Mouse (Mus musculus): Measurements from ENCODE around the gene Frmd4b. TPM values are rescaled to one million over a fixed set of nuclear protein-coding genes. Genes with fewer than 3 reads are reported as not detected.
A peak's percentile ranks its signal among the peaks of the same experiment; 100 is the strongest.

Frmd4b gene
- total RNA-seq, 1 experiment = 2.1 TPM

DNA sequence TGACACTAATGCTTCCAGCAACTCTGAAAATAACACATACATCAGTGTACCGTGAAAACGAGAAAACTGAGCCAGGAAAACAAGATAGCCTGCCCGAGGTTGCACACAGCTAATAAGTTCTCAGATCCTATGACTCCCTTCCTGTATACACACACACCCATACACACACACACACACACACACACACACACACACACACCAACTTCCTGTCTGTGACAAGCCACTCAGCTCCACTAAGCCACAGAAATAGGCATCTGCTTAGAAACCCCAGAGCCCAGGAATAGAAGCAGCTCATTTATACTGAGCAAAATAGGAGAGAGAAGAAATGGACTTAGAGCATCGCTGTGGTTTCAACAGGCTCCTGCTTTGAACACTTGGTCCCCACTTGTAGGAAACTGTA lies 86.3 kb downstream of the Frmd4b start:
- TF ChIP-seq HCFC1 (IDR thresholded peaks at IDR 0.05; ENCODE audit: borderline replicate concordance, insufficient read depth, low read length) (no peak), CHD2 (IDR thresholded peaks at IDR 0.05; ENCODE audit: low read depth, low read length) (no peak), ZC3H11A (IDR thresholded peaks at IDR 0.05; ENCODE audit: borderline replicate concordance, low read depth, low read length) (no peak), MAFK (IDR thresholded peaks at IDR 0.05; ENCODE audit: insufficient read depth, low read depth, low read length) (no peak), ZNF384 (IDR thresholded peaks at IDR 0.05; ENCODE audit: low read depth, low read length) (no peak)
- H3K36me3 ChIP-seq (ENCODE audit: control insufficient read depth, insufficient read depth, low read length, poor library complexity, severe bottlenecking) = no peaks in the 10 kb centered on the region

DNA sequence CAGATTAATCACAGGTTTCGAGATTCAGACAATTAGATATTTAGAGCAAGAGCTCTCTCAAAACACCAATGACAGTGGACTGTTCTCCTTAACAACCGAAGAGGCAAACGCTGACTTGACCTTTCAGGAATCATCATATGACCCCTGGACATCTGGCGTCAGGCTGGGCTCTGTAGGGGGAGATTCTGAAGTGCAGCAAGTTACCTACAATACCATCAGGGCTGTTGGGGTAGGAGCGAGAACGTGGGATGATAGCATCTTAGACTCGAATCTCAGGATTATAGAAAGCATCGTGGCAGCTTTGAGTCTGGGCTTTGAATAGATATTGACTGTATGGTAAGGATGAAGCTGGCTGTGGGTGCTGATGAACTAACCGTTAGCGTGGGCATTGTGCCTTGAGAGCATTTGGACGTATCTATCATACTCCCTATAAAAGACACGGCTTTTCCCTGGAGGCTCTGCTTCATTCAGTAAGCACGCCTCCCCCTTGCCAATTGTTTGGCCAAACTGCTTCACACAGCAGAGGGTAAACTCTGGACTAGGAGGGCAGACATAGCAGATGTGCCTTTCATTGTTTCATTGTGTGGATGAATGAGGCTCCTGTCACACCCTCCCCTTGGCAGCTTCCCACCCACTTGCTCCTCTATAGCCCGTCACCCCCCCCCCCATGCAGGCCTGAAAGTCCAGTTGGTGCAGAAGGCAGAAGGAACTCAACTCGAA lies 88.2 kb downstream of the Frmd4b start:
- Histone ChIP-seq H3K9ac (ENCODE audit: insufficient read depth, low read depth, low read length, poor library complexity, severe bottlenecking) (no peak overlapping the region), H3K4me1 (ENCODE audit: control insufficient read depth in 2 of 2, insufficient read depth in 2 of 2, low read length in 2 of 2, poor library complexity in 1 of 2) (peaks cover 0 to 10% of the 10 kb centered on the region in 2 experiments; a peak in 2 of 4 replicates), H3K9me3 (ENCODE audit: control insufficient read depth, insufficient read depth, low read depth, low read length) (no peaks in the 10 kb centered on the region), H3K36me3 (ENCODE audit: control insufficient read depth, insufficient read depth, low read length, poor library complexity, severe bottlenecking) (no peaks in the 10 kb centered on the region), H3K4me3 (ENCODE audit: insufficient read depth in 1 of 2, low read depth in 1 of 2, low read length in 2 of 2, poor library complexity in 1 of 2, severe bottlenecking in 1 of 2) (peak overlapping the region in 1 of 2 experiments; percentile 41; a peak in 2 of 4 replicates), H3K27ac (ENCODE audit: insufficient read depth, low read depth, low read length, poor library complexity, severe bottlenecking) (no peak overlapping the region)
- in situ Hi-C loops (cut with MboI; ENCODE audit: low sequenced_read_pairs in 2 of 2, unreplicated experiment in 2 of 2) = no loop called here
- TF ChIP-seq ZC3H11A (IDR thresholded peaks at IDR 0.05; ENCODE audit: borderline replicate concordance, low read depth, low read length) (no peak), HCFC1 (IDR thresholded peaks at IDR 0.05; ENCODE audit: borderline replicate concordance, insufficient read depth, low read length) (no peak), MAFK (IDR thresholded peaks at IDR 0.05; ENCODE audit: insufficient read depth, low read depth, low read length) (no peak), CHD2 (IDR thresholded peaks at IDR 0.05; ENCODE audit: low read depth, low read length) (no peak), ZNF384 (IDR thresholded peaks at IDR 0.05; ENCODE audit: low read depth, low read length) (no peak)
- no peak for DNase-seq (ENCODE audit: low read depth, low spot score)

More for the DNA sequence above, 86.3 kb downstream of the Frmd4b start:
- peaks cover 0 to 10% of the 10 kb centered on the region in 2 experiments; a peak in 2 of 4 replicates for H3K4me1 ChIP-seq (ENCODE audit: control insufficient read depth in 2 of 2, insufficient read depth in 2 of 2, low read length in 2 of 2, poor library complexity in 1 of 2)
- H3K9me3 ChIP-seq (ENCODE audit: control insufficient read depth, insufficient read depth, low read depth, low read length) = no peaks in the 10 kb centered on the region
- H3K9ac ChIP-seq (ENCODE audit: insufficient read depth, low read depth, low read length, poor library complexity, severe bottlenecking) = no peak overlapping the region
- in situ Hi-C loops (cut with MboI; ENCODE audit: low sequenced_read_pairs in 2 of 2, unreplicated experiment in 2 of 2) = no loop called here
- no peak for DNase-seq (ENCODE audit: low read depth, low spot score)
- no peak overlapping the region for H3K27ac ChIP-seq (ENCODE audit: insufficient read depth, low read depth, low read length, poor library complexity, severe bottlenecking)
- H3K4me3 ChIP-seq (ENCODE audit: insufficient read depth in 1 of 2, low read depth in 1 of 2, low read length in 2 of 2, poor library complexity in 1 of 2, severe bottlenecking in 1 of 2) = no peak overlapping the region

DNA sequence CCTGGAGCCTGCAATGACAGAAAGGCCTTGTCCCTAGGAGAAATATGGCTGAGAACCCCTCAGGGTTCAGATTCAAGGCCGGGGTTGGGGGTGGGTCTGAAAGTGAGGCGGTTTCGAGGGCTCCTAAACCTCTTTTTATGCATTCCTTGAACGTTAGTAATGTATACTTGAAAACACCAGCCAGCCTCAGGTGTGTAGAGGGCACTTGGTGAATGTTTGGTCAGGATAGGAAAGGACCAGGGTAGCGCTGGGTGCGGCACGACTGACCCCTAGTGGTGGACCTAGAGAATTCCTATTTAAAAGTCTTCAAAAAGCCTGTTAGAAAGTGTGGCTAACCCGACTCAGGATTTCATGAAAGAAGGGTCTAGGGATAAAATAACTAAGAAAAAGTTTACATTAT lies 91.2 kb downstream of the Frmd4b start:
- H3K4me1 ChIP-seq (ENCODE audit: control insufficient read depth in 2 of 2, insufficient read depth in 2 of 2, low read length in 2 of 2, poor library complexity in 1 of 2) = peaks cover 0 to 18% of the 10 kb centered on the region in 2 experiments; a peak in 2 of 4 replicates
- H3K9ac ChIP-seq (ENCODE audit: insufficient read depth, low read depth, low read length, poor library complexity, severe bottlenecking) = no peak overlapping the region
- no peak overlapping the region for H3K27ac ChIP-seq (ENCODE audit: insufficient read depth, low read depth, low read length, poor library complexity, severe bottlenecking)
- H3K36me3 ChIP-seq (ENCODE audit: control insufficient read depth, insufficient read depth, low read length, poor library complexity, severe bottlenecking) = no peaks in the 10 kb centered on the region
- no peaks in the 10 kb centered on the region for H3K9me3 ChIP-seq (ENCODE audit: control insufficient read depth, insufficient read depth, low read depth, low read length)
- in situ Hi-C loops (cut with MboI; ENCODE audit: low sequenced_read_pairs in 2 of 2, unreplicated experiment in 2 of 2) = no loop called here
- no peak for DNase-seq (ENCODE audit: low read depth, low spot score)
- H3K4me3 ChIP-seq (ENCODE audit: insufficient read depth in 1 of 2, low read depth in 1 of 2, low read length in 2 of 2, poor library complexity in 1 of 2, severe bottlenecking in 1 of 2) = no peak overlapping the region
- no peak for TF ChIP-seq MAFK (IDR thresholded peaks at IDR 0.05; ENCODE audit: insufficient read depth, low read depth, low read length)
- peak; percentile 60; the same call in 1 of the 2 replicates for TF ChIP-seq ZC3H11A (IDR thresholded peaks at IDR 0.05; ENCODE audit: borderline replicate concordance, low read depth, low read length)
- TF ChIP-seq ZNF384 (IDR thresholded peaks at IDR 0.05; ENCODE audit: low read depth, low read length) = no peak
- TF ChIP-seq CHD2 (IDR thresholded peaks at IDR 0.05; ENCODE audit: low read depth, low read length) = no peak
- no peak for TF ChIP-seq HCFC1 (IDR thresholded peaks at IDR 0.05; ENCODE audit: borderline replicate concordance, insufficient read depth, low read length)

DNA sequence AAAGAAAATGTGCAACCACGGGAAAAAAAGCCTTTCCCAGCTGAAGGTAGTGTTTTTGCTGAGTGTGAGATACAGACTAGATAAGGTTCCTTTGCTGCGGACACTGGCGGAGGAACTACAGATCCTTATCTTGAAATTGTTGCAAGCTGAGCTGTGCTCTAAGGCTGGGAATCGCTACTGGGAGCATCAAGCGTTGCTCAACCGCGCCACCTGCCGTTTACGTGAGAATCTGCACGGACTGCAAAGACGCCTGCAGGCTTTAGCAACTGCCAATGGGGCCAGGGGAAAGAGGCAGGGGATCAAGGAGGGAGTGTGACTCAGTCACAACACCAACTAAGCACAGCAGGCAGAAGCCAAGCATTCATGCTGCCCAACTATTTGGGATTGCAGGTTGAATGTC lies 94.2 kb downstream of the Frmd4b start:
- peak; percentile 87 for DNase-seq (ENCODE audit: low read depth, low spot score)
- in situ Hi-C loops (cut with MboI; ENCODE audit: low sequenced_read_pairs in 2 of 2, unreplicated experiment in 2 of 2) = loop anchor here in 1 of 2 experiments (25.0 kb wide), 1 partner anchor 214 kb away; no protein-coding TSS in a partner anchor

More for the DNA sequence above, 94.2 kb downstream of the Frmd4b start:
- no peak overlapping the region for H3K9ac ChIP-seq (ENCODE audit: insufficient read depth, low read depth, low read length, poor library complexity, severe bottlenecking)
- H3K9me3 ChIP-seq (ENCODE audit: control insufficient read depth, insufficient read depth, low read depth, low read length) = no peaks in the 10 kb centered on the region
- H3K27ac ChIP-seq (ENCODE audit: insufficient read depth, low read depth, low read length, poor library complexity, severe bottlenecking) = no peak overlapping the region
- peaks cover 3 to 16% of the 10 kb centered on the region in 2 experiments; a peak in 3 of 4 replicates for H3K4me1 ChIP-seq (ENCODE audit: control insufficient read depth in 2 of 2, insufficient read depth in 2 of 2, low read length in 2 of 2, poor library complexity in 1 of 2)
- TF ChIP-seq ZNF384 (IDR thresholded peaks at IDR 0.05; ENCODE audit: low read depth, low read length) (no peak), CHD2 (IDR thresholded peaks at IDR 0.05; ENCODE audit: low read depth, low read length) (no peak), ZC3H11A (IDR thresholded peaks at IDR 0.05; ENCODE audit: borderline replicate concordance, low read depth, low read length) (peak; percentile 61; the same call in 1 of the 2 replicates), MAFK (IDR thresholded peaks at IDR 0.05; ENCODE audit: insufficient read depth, low read depth, low read length) (0 out of 2 replicates have a peak, but pooled peaks have one; percentile 33), HCFC1 (IDR thresholded peaks at IDR 0.05; ENCODE audit: borderline replicate concordance, insufficient read depth, low read length) (no peak)
- H3K4me3 ChIP-seq (ENCODE audit: insufficient read depth in 1 of 2, low read depth in 1 of 2, low read length in 2 of 2, poor library complexity in 1 of 2, severe bottlenecking in 1 of 2) = no peak overlapping the region
- no peaks in the 10 kb centered on the region for H3K36me3 ChIP-seq (ENCODE audit: control insufficient read depth, insufficient read depth, low read length, poor library complexity, severe bottlenecking)
